Mouse (Mus musculus): ENCODE measurements around the gene Olfr1347. TPM values are rescaled to one million over a fixed set of nuclear protein-coding genes. Genes with fewer than 3 reads are reported as not detected.

Olfr1347 gene
- polyA plus RNA-seq, 1 experiment, result not detected

GRCm38 (mm10) chr7:6441173-6441572 is 58.4 kb downstream of the Olfr1347 start:
- H3K27ac ChIP-seq (ENCODE audit: insufficient read depth, low read length), result no peak overlapping the region
- no peaks in the 10 kb centered on the region for H3K27me3 ChIP-seq (ENCODE audit: control insufficient read depth, insufficient read depth, low read length, poor library complexity, severe bottlenecking)
- H3K9ac ChIP-seq (ENCODE audit: low read depth, poor library complexity, severe bottlenecking), result no peak overlapping the region
- H3K36me3 ChIP-seq (ENCODE audit: control insufficient read depth, insufficient read depth, low read length, poor library complexity, severe bottlenecking), result no peaks in the 10 kb centered on the region
- no peaks in the 10 kb centered on the region for H3K9me3 ChIP-seq (replicated peaks; ENCODE audit: control insufficient read depth, insufficient read depth, low read length, poor library complexity, severe bottlenecking)
- TF ChIP-seq POLR2A (IDR thresholded peaks at IDR 0.05; ENCODE audit: insufficient read depth, low read length) (no peak), CTCF (IDR thresholded peaks at IDR 0.05; ENCODE audit: low read depth, low read length) (no peak), EP300 (IDR thresholded peaks at IDR 0.05; ENCODE audit: insufficient read depth, low read depth, low read length) (no peak)
- no peak overlapping the region for H3K4me3 ChIP-seq (ENCODE audit: low read depth, low read length)
- H3K4me1 ChIP-seq (ENCODE audit: control insufficient read depth, insufficient read depth, low read length), result no peaks in the 10 kb centered on the region

- Histone ChIP-seq H3K4me1 (ENCODE audit: control insufficient read depth, insufficient read depth, low read length) (no peaks in the 10 kb centered on the region), H3K4me3 (ENCODE audit: low read depth, low read length) (no peak within 1 kb of the TSS), H3K36me3 (ENCODE audit: control insufficient read depth, insufficient read depth, low read length, poor library complexity, severe bottlenecking) (no peaks in the 10 kb centered on the region), H3K27ac (ENCODE audit: insufficient read depth, low read length) (no peak within 1 kb of the TSS), H3K27me3 (ENCODE audit: control insufficient read depth, insufficient read depth, low read length, poor library complexity, severe bottlenecking) (no peaks in the 10 kb centered on the region), H3K9me3 (replicated peaks; ENCODE audit: control insufficient read depth, insufficient read depth, low read length, poor library complexity, severe bottlenecking) (no peaks in the 10 kb centered on the region), H3K9ac (ENCODE audit: low read depth, poor library complexity, severe bottlenecking) (no peak within 1 kb of the TSS)
- TF ChIP-seq POLR2A (IDR thresholded peaks at IDR 0.05; ENCODE audit: insufficient read depth, low read length) (no peak), EP300 (IDR thresholded peaks at IDR 0.05; ENCODE audit: insufficient read depth, low read depth, low read length) (no peak), CTCF (IDR thresholded peaks at IDR 0.05; ENCODE audit: low read depth, low read length) (no peak)
Measured at GRCm38 (mm10) chr7:6438388-6438787, 61.2 kb downstream of the Olfr1347 start, which contains the start of gene Olfr1344. Olfr1344 (plus strand) TSS chr7:6438688.

Other genes starting within 250 kb of the Olfr1347 start
- 40.1 and 42.4 TPM in 2 replicates for gene Epp13, start 247.0 kb downstream of the Olfr1347 start, polyA plus RNA-seq (2011; ENCODE audit: insufficient read depth, insufficient read length, low read depth, missing spikeins)
- 12.7 and 12.8 TPM in 2 replicates for gene Zfp667, start 213.2 kb downstream of the Olfr1347 start, polyA plus RNA-seq (2011; ENCODE audit: insufficient read depth, insufficient read length, low read depth, missing spikeins)
- gene Zfp583, start 168.5 kb downstream of the Olfr1347 start, polyA plus RNA-seq (2011; ENCODE audit: insufficient read depth, insufficient read length, low read depth, missing spikeins), result 4.4 and 6.2 TPM in 2 replicates
- 3.2 and 3.8 TPM in 2 replicates for gene Gm3854, start 156.0 kb downstream of the Olfr1347 start, polyA plus RNA-seq (2011; ENCODE audit: insufficient read depth, insufficient read length, low read depth, missing spikeins)
- gene Zfp78, start 136.5 kb downstream of the Olfr1347 start, polyA plus RNA-seq (2011; ENCODE audit: insufficient read depth, insufficient read length, low read depth, missing spikeins), result 0.59 and 1.2 TPM in 2 replicates
- gene Zfp28, start 116.5 kb downstream of the Olfr1347 start, polyA plus RNA-seq (2011; ENCODE audit: insufficient read depth, insufficient read length, low read depth, missing spikeins), result 3.2 and 4.5 TPM in 2 replicates
- 1.1 and 1.3 TPM in 2 replicates for gene Smim17, start 101.0 kb downstream of the Olfr1347 start, polyA plus RNA-seq (2011; ENCODE audit: insufficient read depth, insufficient read length, low read depth, missing spikeins)
- 0.32 and 0.34 TPM in 2 replicates for gene Gm20715, start 89.5 kb downstream of the Olfr1347 start, polyA plus RNA-seq (2011; ENCODE audit: insufficient read depth, insufficient read length, low read depth, missing spikeins)
- not detected in 2 replicates for gene Olfr1344, start 61.1 kb downstream of the Olfr1347 start, polyA plus RNA-seq (2011; ENCODE audit: insufficient read depth, insufficient read length, low read depth, missing spikeins)
- gene Olfr1336, start 43.6 kb downstream of the Olfr1347 start, polyA plus RNA-seq (2011; ENCODE audit: insufficient read depth, insufficient read length, low read depth, missing spikeins), result not detected in 2 replicates
- not detected in 2 replicates for gene Olfr1346, start 32.7 kb downstream of the Olfr1347 start, polyA plus RNA-seq (2011; ENCODE audit: insufficient read depth, insufficient read length, low read depth, missing spikeins)
- gene Olfr5, start 12.8 kb downstream of the Olfr1347 start, polyA plus RNA-seq (2011; ENCODE audit: insufficient read depth, insufficient read length, low read depth, missing spikeins), result not detected in 2 replicates
- gene Olfr1348, start 9.0 kb upstream of the Olfr1347 start, polyA plus RNA-seq (2011; ENCODE audit: insufficient read depth, insufficient read length, low read depth, missing spikeins), result not detected in 2 replicates
- gene Olfr1349, start 23.2 kb upstream of the Olfr1347 start, polyA plus RNA-seq (2011; ENCODE audit: insufficient read depth, insufficient read length, low read depth, missing spikeins), result 0.48 TPM in 1 of 2 replicates, not detected in the other
- not detected in 2 replicates for gene Olfr1350, start 65.1 kb upstream of the Olfr1347 start, polyA plus RNA-seq (2011; ENCODE audit: insufficient read depth, insufficient read length, low read depth, missing spikeins)
- gene Zim1, start 196.7 kb upstream of the Olfr1347 start, polyA plus RNA-seq (2011; ENCODE audit: insufficient read depth, insufficient read length, low read depth, missing spikeins), result 5.2 and 10.3 TPM in 2 replicates
- gene Peg3, start 230.7 kb upstream of the Olfr1347 start, polyA plus RNA-seq (2011; ENCODE audit: insufficient read depth, insufficient read length, low read depth, missing spikeins), result 216 and 228 TPM in 2 replicates
- gene Usp29, start 230.8 kb upstream of the Olfr1347 start, polyA plus RNA-seq (2011; ENCODE audit: insufficient read depth, insufficient read length, low read depth, missing spikeins), result 12.8 and 14.2 TPM in 2 replicates